Mouse (Mus musculus): ENCODE results near the gene Ttc3. TPM values are rescaled to one million over a fixed set of nuclear protein-coding genes. Genes with fewer than 3 reads are reported as not detected.

The Ttc3 gene
- polyA plus RNA-seq, 1 experiment from 2014 or later = 68.9 TPM

DNA sequence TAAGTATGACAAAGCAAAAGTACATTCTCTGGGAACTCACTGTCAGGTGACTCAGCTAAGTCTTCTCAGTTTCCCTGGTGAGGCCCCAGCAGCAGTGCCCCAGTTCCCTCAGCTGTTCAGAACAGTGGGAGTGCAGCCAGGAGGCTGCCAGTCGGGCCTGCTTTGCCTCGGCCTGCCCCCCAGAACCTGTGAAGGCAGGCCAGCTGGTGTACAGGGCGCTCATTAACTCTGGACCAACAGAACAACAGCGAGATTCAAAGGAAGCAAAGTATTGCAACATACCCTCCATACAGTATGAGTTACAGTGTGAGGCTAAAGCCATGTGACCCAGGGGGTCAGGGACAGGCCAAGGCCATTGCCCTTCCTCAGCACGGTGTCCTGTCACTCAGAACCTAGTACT is 127.5 kb downstream of the Ttc3 start:
- DNase-seq (ENCODE audit: low spot score) (peak; percentile 46), ATAC-seq (peak; percentile 75)
- Histone ChIP-seq H3K9ac (replicated peaks; ENCODE audit: low read depth) (no peak overlapping the region), H3K36me3 (ENCODE audit: insufficient read depth, low read length) (peaks cover 45% of the 10 kb centered on the region), H3K9me3 (ENCODE audit: low read length) (no peaks in the 10 kb centered on the region), H3K27me3 (replicated peaks; ENCODE audit: insufficient read depth, low read length) (no peaks in the 10 kb centered on the region), H3K4me1 (ENCODE audit: insufficient read depth, low read depth, low read length) (no peaks in the 10 kb centered on the region), H3K27ac (ENCODE audit: low read length) (no peak overlapping the region), H3K4me3 (ENCODE audit: low read depth, low read length) (no peak overlapping the region), H3K4me2 (replicated peaks; ENCODE audit: low read depth, low read length) (no peak overlapping the region)
- TF ChIP-seq CTCF (IDR thresholded peaks at IDR 0.05) (no peak), EP300 (IDR thresholded peaks at IDR 0.05) (no peak)
- WGBS = 57% methylated on average over 5 of the region's 5 CpGs

DNA sequence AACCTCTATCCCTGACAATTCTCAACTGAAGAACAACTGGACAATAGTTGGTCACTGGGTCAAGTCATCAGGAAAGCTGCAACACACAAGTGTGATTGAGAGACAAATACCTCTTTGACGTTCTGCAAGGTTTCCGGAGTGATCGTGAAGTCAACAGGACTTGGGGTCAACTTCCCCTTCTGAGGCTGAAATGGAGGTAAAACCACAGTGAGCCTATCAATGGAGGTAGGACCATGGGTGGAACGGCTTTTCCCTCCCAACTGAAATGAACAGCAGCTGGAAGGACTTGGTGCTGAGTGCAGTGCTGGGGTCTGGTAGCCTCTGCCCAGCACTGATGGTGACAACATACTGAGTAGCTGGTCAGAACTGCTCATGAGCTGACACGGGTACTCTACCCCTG is 133.8 kb downstream of the Ttc3 start:
- no peaks in the 10 kb centered on the region for H3K27me3 ChIP-seq (replicated peaks; ENCODE audit: insufficient read depth, low read length)
- peaks cover 58% of the 10 kb centered on the region for H3K36me3 ChIP-seq (ENCODE audit: insufficient read depth, low read length)
- no peak overlapping the region for H3K4me3 ChIP-seq (ENCODE audit: low read depth, low read length)
- no peak overlapping the region for H3K4me2 ChIP-seq (replicated peaks; ENCODE audit: low read depth, low read length)
- WGBS = 92% methylated on average over 5 of the region's 5 CpGs
- H3K9me3 ChIP-seq (ENCODE audit: low read length) = no peaks in the 10 kb centered on the region
- H3K27ac ChIP-seq (ENCODE audit: low read length) = no peak overlapping the region
- no peak for TF ChIP-seq CTCF (IDR thresholded peaks at IDR 0.05)
- no peak for TF ChIP-seq EP300 (IDR thresholded peaks at IDR 0.05)
- DNase-seq (ENCODE audit: low spot score) (no peak), ATAC-seq (no peak)
- no peak overlapping the region for H3K9ac ChIP-seq (replicated peaks; ENCODE audit: low read depth)
- no peaks in the 10 kb centered on the region for H3K4me1 ChIP-seq (ENCODE audit: insufficient read depth, low read depth, low read length)

DNA sequence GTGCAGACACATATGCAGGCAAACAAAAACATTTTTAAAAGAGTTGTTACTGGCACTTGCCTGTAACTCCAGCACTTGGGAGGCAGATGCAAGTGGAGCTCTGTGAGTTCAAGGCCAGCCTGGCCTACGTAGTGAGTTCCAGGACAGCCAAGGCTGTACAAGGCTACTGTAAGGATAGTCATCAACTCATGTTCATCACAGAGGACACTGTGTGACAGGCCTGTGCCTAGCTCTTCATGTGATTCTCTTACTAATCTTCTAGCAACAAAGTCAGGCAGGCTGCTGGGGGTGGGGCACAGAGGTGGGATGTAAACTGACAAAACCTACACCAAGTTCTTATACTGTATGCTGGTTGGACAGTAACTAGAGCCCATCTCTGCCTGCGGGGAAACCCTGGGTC is 136.7 kb downstream of the Ttc3 start:
- 91% methylated on average over 2 of the region's 2 CpGs for WGBS
- Histone ChIP-seq H3K4me3 (ENCODE audit: low read depth, low read length) (no peak overlapping the region), H3K36me3 (ENCODE audit: insufficient read depth, low read length) (peaks cover 39% of the 10 kb centered on the region), H3K4me1 (ENCODE audit: insufficient read depth, low read depth, low read length) (no peaks in the 10 kb centered on the region), H3K9ac (replicated peaks; ENCODE audit: low read depth) (no peak overlapping the region), H3K4me2 (replicated peaks; ENCODE audit: low read depth, low read length) (no peak overlapping the region), H3K27me3 (replicated peaks; ENCODE audit: insufficient read depth, low read length) (no peaks in the 10 kb centered on the region), H3K9me3 (ENCODE audit: low read length) (no peaks in the 10 kb centered on the region), H3K27ac (ENCODE audit: low read length) (no peak overlapping the region)
- DNase-seq (ENCODE audit: low spot score) = no peak
- ATAC-seq = no peak
- TF ChIP-seq EP300 (IDR thresholded peaks at IDR 0.05) (no peak), CTCF (IDR thresholded peaks at IDR 0.05) (no peak)

DNA sequence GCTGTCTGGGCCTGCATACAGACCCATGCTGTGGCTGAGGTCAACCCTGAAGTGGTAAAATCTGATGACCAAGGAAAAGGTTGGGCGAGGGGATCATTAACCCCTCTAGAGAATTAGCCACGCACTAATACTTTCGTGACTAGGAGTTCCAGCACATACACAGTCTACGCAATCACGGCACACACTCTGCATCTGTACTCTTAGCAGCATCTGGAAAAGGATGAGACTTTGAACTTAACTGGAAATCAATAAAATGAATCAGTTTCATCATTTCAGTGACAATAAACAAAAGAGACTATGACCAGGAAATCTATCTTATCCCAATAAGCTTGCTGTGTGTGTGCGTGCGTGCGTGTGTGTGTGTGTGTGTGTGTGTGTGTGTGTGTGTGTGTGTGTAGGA is 138.4 kb downstream of the Ttc3 start:
- no peak overlapping the region for H3K4me2 ChIP-seq (replicated peaks; ENCODE audit: low read depth, low read length)
- ATAC-seq (no peak), DNase-seq (ENCODE audit: low spot score) (no peak)
- no peaks in the 10 kb centered on the region for H3K4me1 ChIP-seq (ENCODE audit: insufficient read depth, low read depth, low read length)
- WGBS = 95% methylated on average over 8 of the region's 8 CpGs
- H3K4me3 ChIP-seq (ENCODE audit: low read depth, low read length) = no peak overlapping the region
- no peak overlapping the region for H3K9ac ChIP-seq (replicated peaks; ENCODE audit: low read depth)
- TF ChIP-seq EP300 (IDR thresholded peaks at IDR 0.05) (no peak), CTCF (IDR thresholded peaks at IDR 0.05) (no peak)
- H3K36me3 ChIP-seq (ENCODE audit: insufficient read depth, low read length) = peaks cover 28% of the 10 kb centered on the region
- H3K27me3 ChIP-seq (replicated peaks; ENCODE audit: insufficient read depth, low read length) = no peaks in the 10 kb centered on the region
- H3K27ac ChIP-seq (ENCODE audit: low read length) = no peak overlapping the region
- no peaks in the 10 kb centered on the region for H3K9me3 ChIP-seq (ENCODE audit: low read length)

DNA sequence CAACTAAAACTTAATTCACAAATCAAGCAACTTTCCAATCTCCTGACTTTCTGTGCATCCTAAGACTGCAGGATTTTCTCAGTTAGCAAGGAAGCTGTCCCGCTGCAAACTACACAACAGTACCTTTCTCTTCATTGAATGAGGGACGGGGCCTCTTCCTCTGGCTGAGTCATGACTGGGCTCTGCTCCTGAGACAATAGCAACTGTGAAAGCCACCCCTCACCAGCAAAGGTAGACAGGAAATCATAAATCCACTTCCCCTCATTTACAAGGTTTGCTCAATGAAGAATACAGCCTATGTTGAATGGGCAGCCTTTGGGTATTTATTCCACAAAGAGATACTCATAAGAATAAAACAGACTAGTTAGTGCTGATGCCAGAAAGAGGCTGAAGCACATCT is 139.6 kb downstream of the Ttc3 start:
- Histone ChIP-seq H3K4me1 (ENCODE audit: insufficient read depth, low read depth, low read length) (no peaks in the 10 kb centered on the region), H3K9me3 (ENCODE audit: low read length) (no peaks in the 10 kb centered on the region), H3K27me3 (replicated peaks; ENCODE audit: insufficient read depth, low read length) (no peaks in the 10 kb centered on the region), H3K36me3 (ENCODE audit: insufficient read depth, low read length) (peaks cover 18% of the 10 kb centered on the region; the same call in 1 of the 2 replicates), H3K27ac (ENCODE audit: low read length) (no peak overlapping the region), H3K4me3 (ENCODE audit: low read depth, low read length) (no peak overlapping the region), H3K4me2 (replicated peaks; ENCODE audit: low read depth, low read length) (no peak overlapping the region), H3K9ac (replicated peaks; ENCODE audit: low read depth) (no peak overlapping the region)
- WGBS = 67% methylated on average over 2 of the region's 2 CpGs
- ATAC-seq (no peak), DNase-seq (ENCODE audit: low spot score) (no peak)
- no peak for TF ChIP-seq CTCF (IDR thresholded peaks at IDR 0.05)
- no peak for TF ChIP-seq EP300 (IDR thresholded peaks at IDR 0.05)

DNA sequence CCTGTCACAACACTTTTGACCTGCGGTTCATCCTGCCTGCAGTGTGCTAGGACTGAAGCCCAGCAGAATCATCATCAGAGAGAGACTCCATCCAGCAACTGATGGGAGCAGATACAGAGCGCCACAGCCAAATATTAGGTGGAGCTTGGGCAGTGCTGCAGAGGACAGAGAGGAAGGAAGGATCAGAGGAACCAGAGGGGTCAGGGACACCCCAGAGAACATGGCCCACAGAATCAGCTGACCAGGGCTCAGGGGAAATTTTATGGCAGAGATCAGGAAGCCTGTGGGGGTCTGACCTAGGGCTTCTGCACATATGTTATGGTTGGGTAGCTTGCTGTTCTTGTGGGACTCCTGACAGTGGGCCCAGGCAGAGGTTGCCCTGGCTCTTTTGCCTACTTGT is 147.2 kb downstream of the Ttc3 start:
- Histone ChIP-seq H3K27me3 (replicated peaks; ENCODE audit: insufficient read depth, low read length) (no peaks in the 10 kb centered on the region), H3K9me3 (ENCODE audit: low read length) (no peaks in the 10 kb centered on the region), H3K4me2 (replicated peaks; ENCODE audit: low read depth, low read length) (no peak overlapping the region), H3K4me3 (ENCODE audit: low read depth, low read length) (no peak overlapping the region), H3K9ac (replicated peaks; ENCODE audit: low read depth) (no peak overlapping the region), H3K27ac (ENCODE audit: low read length) (no peak overlapping the region), H3K36me3 (ENCODE audit: insufficient read depth, low read length) (no peaks in the 10 kb centered on the region), H3K4me1 (ENCODE audit: insufficient read depth, low read depth, low read length) (peaks cover 8% of the 10 kb centered on the region; the same call in 1 of the 2 replicates)
- WGBS = 89% methylated on average over 2 of the region's 2 CpGs
- ATAC-seq (no peak), DNase-seq (ENCODE audit: low spot score) (no peak)
- no peak for TF ChIP-seq EP300 (IDR thresholded peaks at IDR 0.05)
- no peak for TF ChIP-seq CTCF (IDR thresholded peaks at IDR 0.05)

Other genes starting within 250 kb of the Ttc3 start
- 4.6 and 5.0 TPM in 2 replicates for gene Hlcs, start 57.0 kb upstream of the Ttc3 start, polyA plus RNA-seq (2015; fragmentation: Nextera tagmentation; extraction: Ambion mirVana)
- gene Ripply3, start 42.2 kb upstream of the Ttc3 start, polyA plus RNA-seq (2015; fragmentation: Nextera tagmentation; extraction: Ambion mirVana) = 73.9 and 89.3 TPM in 2 replicates
- 134 and 149 TPM in 2 replicates for gene Pigp, start 1.2 kb downstream of the Ttc3 start, polyA plus RNA-seq (2015; fragmentation: Nextera tagmentation; extraction: Ambion mirVana)
- 46.6 and 47.5 TPM in 2 replicates for gene Vps26c, start 156.2 kb downstream of the Ttc3 start, polyA plus RNA-seq (2015; fragmentation: Nextera tagmentation; extraction: Ambion mirVana)
- 7.7 and 8.0 TPM in 2 replicates for gene Dyrk1a, start 199.4 kb downstream of the Ttc3 start, polyA plus RNA-seq (2015; fragmentation: Nextera tagmentation; extraction: Ambion mirVana)

Measured in lung, postnatal 0 days (tissue).